Mouse (Mus musculus) cerebellum, adult 9-10 months (tissue): ENCODE data around the gene Rsrc1.

Experiments used
- DNase-seq: peaks from one replicate; pipeline ENCODE4 v3.0.0; 2022

The Rsrc1 gene

DNA sequence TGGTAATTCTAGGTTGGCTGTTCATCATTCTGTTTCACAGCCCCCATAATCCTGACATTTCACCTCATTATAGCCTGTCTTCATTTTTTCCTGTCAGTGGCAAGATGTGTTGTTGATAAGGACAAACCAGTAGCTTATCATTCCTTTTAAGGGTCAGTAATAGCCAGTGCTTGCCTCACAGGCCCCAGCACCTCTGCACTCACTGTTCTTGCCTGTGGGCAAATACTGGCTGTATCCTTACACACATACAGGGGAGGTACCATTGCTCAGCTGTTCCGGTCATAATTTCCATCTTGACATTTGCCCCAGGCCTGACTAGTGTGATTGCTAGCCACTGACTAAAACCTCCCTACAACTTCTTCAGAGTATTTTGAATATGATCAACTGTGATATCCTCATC, 302.8 kb downstream of the Rsrc1 start:
- DNase-seq = no peak

- DNase-seq = peak; percentile 8
Observed at GRCm38 (mm10) chr3:67284848-67285247, 303.7 kb downstream of the Rsrc1 start.

GRCm38 (mm10) chr3:67288664-67289063, 307.5 kb downstream of the Rsrc1 start:
- no peak for DNase-seq

- DNase-seq = no peak
Observed at GRCm38 (mm10) chr3:67289482-67289881, 308.3 kb downstream of the Rsrc1 start.

DNA sequence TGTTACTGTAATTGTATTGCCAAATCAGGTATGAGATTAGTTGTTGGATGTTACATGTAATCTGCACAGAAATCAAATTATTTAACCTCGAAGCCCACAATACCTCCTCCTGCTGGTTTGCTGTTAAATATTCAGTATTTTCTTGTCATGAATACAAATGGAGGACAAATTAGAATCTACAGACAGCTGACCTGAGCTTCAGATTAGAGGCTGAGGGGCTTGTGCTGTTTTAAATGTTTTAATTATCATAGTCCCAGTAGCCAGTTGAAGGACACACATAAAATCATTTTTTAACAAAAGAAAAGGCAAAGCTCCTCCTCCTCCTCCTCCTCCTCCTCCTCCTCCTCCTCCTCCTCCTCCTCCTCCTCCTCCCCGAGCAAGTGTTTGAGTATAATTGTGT, 327.5 kb downstream of the Rsrc1 start:
- no peak for DNase-seq

GRCm38 (mm10) chr3:67309644-67310311, 328.6 kb downstream of the Rsrc1 start:
- DNase-seq = no peak

DNA sequence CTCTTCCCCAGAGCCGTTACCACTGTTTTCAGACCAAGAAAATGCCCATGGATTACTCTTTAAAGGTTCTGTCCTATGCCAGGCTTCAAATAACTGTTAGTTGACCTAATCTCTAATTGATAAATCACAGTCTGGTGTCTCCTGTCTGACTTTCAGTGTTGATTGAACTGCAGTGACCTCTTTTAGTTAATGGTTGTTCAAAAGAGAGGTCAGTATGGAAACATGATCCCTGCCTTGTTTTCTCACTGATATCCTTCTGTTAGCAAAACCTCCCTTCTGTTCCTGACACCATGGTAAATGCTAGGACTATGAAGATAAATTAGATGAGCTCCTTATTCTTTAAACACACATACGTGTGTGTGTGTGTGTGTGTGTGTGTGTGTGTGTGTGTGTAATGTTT, 330.2 kb downstream of the Rsrc1 start:
- DNase-seq = no peak

GRCm38 (mm10) chr3:67322422-67322821, 341.2 kb downstream of the Rsrc1 start:
- no peak for DNase-seq

GRCm38 (mm10) chr3:67339558-67339957, 358.4 kb downstream of the Rsrc1 start:
- no peak for DNase-seq

DNA sequence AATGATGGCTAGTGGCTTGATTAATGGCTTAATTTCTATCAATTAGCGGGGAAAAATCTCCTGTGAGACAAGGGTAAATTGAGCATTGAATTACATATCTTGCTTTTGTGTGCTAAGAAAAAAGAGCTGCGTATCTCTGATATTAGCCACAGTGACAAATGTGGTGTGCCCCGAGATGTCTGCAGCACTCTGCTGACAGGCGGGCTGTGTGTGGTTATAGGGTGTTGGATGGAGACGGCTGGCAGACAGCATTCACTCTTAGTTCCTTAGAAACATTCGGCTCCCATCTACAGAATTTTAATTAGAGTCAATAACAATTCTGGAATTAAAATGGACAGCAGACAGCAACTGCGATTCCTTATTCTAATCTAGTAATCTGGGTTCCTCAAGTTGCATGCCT, 359.7 kb downstream of the Rsrc1 start:
- no peak for DNase-seq

- no peak for DNase-seq
Observed at GRCm38 (mm10) chr3:67343004-67343662, 361.9 kb downstream of the Rsrc1 start.

DNA sequence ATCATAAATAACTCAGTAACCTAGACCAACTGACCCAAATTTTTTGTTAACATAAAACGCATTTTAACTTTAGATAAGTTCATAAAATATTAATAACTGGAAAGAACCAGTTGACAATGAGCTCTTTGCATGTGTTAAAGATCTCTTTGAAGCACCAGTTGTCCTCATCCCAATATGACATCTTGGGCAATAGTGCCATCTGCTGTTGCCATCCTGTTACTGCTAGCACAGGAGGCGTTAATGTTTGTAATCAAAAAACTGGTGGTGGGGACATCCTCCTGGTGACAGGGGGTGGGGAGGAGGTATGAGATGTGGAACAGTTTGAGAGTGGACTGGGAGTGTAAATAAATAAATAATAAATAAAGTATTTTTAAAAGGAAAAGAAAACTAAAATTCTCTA, 363.4 kb downstream of the Rsrc1 start:
- peak; percentile 32 for DNase-seq

GRCm38 (mm10) chr3:67346674-67347073, 365.5 kb downstream of the Rsrc1 start:
- no peak for DNase-seq

DNA sequence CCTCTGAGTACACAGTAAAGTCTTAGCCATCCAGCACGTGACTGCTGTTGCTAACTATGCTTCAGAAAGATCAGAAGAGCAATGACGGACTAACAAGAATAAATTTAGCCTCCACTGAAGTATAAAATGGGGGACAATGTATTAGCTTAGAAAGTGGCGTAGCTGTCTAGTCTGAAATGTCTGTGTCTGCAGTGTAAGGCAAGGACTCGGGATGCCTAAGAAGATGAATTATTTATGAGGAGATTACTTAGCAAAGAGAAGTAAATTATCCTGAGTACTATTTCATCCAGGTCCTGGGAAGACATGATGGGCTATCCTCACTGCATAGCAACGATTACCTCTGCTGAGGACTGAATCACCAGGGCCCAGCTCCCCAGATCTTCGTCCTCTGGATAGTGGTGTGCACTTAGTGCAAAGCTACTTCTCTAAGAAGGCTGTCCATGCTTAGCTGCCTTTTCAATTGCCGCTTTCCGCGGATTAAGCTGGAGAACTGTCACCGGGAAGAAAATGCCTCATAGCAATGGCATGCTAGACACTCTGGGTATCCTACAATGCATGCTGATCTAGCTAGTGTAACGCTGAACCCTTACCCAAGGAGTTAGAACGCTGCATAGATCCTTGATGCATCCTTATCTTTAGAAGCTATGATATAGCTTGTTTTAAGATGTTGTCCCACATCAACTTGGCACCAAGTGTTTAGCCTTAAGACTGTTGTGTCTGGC, 370.4 kb downstream of the Rsrc1 start:
- DNase-seq = no peak

GRCm38 (mm10) chr3:67352128-67352762, 371.1 kb downstream of the Rsrc1 start:
- peak; percentile 44 for DNase-seq

DNA sequence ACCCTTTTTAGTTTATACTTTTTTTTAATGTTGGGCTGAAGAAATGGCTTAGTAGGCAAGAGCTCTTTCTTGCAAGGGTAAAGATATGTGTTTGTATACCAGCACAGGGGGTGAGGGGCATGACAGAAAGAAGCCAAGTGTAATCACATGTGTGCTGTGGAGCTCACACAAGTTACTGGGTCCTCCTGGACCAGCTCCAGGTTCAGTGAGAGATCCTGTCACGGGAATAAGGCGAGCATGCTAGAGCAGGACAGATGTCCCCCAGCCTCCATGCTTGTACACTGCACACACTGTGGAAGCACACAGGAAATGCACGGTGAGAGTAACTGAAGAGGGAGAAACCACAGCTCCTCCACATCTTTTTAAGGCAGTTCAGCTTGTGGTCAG, 371.6 kb downstream of the Rsrc1 start:
- DNase-seq = no peak

DNA sequence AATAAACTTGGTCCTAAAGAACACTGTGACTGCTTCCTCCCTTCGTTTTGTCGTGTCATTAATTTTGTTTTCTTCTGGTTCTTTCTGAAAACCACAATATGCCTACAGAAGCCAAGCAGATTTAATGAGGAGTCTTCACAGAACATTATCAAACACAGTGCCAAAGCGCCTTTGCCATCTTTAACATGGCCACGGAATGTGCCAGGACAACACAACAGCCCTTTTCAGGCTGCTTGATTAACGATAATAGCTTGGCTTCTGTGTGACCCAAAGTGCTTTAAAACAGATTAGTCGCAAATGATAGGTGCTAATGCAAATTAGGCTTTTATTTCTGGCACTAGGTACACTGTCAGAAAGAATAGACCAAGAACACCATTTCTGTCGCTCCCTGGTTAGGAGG, 377.2 kb downstream of the Rsrc1 start:
- DNase-seq = no peak

- no peak for DNase-seq
Observed at GRCm38 (mm10) chr3:67366087-67366892, 385.1 kb downstream of the Rsrc1 start.

DNA sequence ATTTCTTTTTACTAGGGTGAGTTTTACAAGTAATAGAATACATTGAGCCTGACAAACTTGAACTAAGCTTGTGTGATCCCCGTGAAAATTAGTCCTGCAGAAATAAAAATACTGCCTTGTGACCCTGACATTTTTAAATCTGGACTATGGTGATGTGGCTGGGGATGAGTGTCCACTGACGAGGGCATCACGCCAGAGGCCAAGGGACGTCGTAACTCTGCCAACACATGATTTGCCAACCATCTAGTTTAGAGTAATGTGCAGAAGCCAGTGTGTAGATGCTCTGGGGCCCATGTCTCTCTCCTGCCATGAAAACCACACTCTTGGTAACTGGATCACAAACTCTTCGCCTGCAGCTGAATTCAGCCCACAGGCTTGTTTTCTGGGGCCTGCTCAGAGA, 386.3 kb downstream of the Rsrc1 start:
- no peak for DNase-seq

DNA sequence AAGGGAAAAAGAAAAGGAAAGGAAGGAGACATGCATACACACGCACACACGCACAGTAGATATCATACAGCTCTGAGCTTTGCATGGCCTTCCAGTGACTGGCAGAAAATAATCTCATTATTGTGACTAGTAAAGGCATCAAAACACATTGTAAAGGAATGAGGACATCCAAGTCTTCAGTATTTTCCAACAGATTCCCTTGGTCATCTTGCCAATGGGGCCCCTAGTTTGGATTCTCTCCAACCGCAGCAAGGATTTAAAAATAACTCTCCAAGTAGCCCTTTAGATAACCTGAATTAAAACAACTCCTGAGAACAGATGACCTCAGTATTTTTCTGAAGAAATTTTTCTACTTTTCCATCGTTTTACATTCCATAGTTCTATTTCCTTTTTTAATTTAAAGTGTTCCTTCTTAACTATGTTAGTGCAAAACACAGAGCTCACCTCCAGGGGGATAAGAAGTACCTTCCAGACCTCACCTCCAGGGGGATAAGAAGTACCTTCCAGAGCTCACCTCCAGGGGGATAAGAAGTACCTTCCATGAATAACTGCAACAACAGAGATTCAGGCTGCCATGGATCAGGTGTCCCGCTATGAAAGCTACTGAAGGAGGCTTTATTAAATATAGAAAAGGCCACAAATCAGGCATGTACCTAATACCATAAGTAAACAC, 388.4 kb downstream of the Rsrc1 start:
- no peak for DNase-seq

DNA sequence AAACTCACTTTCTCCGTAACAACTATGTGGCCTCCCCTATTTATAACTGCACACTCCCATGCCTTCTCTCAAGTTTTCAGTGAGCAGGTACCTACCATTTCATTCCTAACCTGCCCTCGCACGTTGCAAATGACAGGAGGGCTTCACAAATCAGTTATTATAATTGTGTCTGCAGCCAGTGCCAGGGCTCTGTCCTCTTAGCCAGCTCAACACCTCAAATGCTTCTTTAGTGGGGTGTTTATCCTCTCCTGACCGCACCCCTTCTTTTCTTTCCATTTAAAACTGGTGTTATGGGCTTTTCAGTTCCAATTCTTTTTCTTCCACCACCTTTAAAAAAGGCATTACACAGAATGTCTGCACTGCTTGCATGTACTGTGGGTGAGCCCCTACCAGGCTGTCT, 391.0 kb downstream of the Rsrc1 start:
- DNase-seq = no peak

- no peak for DNase-seq
Observed at GRCm38 (mm10) chr3:67372781-67373180, 391.6 kb downstream of the Rsrc1 start.
